15 mouse cellular contexts compared by ENCODE assay signal in genomic region chr4:114501611-114502010, GRCm38 (mm10).
"Had no signal": no experiment of that assay in that cellular context is flagged by ENCODE, and none has a peak within 500 bp of the region (broad histone marks: within the 10 kb centered on the region; RNA-seq: fewer than 3 reads in every experiment).

No protein-coding gene starts in this region.

- H3K4me2 ChIP-seq: limb, embryonic 13.5 days; midbrain, embryonic 13.5 days; neural tube, embryonic 12.5 days had no signal

- H3K27me3 ChIP-seq: megakaryocyte, embryonic 14.5 days; midbrain, embryonic 13.5 days; neural tube, embryonic 12.5 days had no signal

- H3K27ac ChIP-seq: layer of hippocampus, adult 2 months; limb, embryonic 13.5 days; liver, embryonic 14.5 days; midbrain, embryonic 13.5 days; neural tube, embryonic 12.5 days had no signal

- H3K4me3 ChIP-seq: layer of hippocampus, adult 2 months; limb, embryonic 13.5 days; megakaryocyte, embryonic 14.5 days; midbrain, embryonic 13.5 days; myocyte; neural tube, embryonic 12.5 days had no signal

- H3K4me1 ChIP-seq: megakaryocyte, embryonic 14.5 days had no signal

- H3K9me3 ChIP-seq: megakaryocyte, embryonic 14.5 days; midbrain, embryonic 13.5 days; neural tube, embryonic 12.5 days had no signal

- DNase-seq: kidney, postnatal 10 days; kidney, postnatal 4 days; left cerebral cortex, postnatal 4 days; lung, adult 2 months; lung, postnatal 36 days; spleen, adult 18-20 months; thymus, adult 18-20 months; thymus, postnatal 14 days had no signal

- ATAC-seq: midbrain, embryonic 13.5 days had no signal

- H3K9ac ChIP-seq: limb, embryonic 13.5 days; liver, embryonic 14.5 days; midbrain, embryonic 13.5 days; neural tube, embryonic 12.5 days had no signal

- H3K36me3 ChIP-seq: limb, embryonic 13.5 days; midbrain, embryonic 13.5 days; neural tube, embryonic 12.5 days had no signal
